Mouse (Mus musculus) spleen, postnatal 14 days (tissue): Measurements from ENCODE around the gene Reg3g.
"Not testable (repeated sequence)": the region's sequence is repeated elsewhere in the genome, so short reads cannot be mapped to it uniquely, and the experiment has no call there.

Source experiments
- DNase-seq, 2 experiments: peaks; one replicate each; pipeline ENCODE4 v3.0.0; 2021 to 2022; ENCODE audit warnings: low spot score in 2 of 2

The Reg3g gene

DNA sequence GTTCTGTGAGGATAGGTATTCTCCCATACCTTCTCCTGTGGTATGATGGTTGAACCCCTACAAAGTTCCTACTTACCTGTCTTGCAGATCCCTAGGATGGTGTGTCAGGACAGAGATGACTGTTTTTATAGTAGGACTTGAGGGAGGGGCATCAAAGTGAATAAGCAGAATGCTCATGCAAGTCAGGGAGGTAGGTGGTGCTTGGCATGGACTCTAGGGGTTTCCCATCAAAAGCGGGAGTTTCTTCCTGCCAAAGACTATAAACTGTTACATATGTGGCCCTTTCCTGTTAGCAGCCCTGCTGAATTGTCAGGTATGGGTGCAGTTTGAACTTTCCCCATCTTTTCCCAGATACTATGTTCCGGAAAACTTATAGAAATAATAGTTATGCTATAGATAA lies at the start of gene Reg3g:
Gene Reg3g, minus strand, starts transcription at position 101 of the 400 bp plus-strand sequence.
- no peak for DNase-seq

DNA sequence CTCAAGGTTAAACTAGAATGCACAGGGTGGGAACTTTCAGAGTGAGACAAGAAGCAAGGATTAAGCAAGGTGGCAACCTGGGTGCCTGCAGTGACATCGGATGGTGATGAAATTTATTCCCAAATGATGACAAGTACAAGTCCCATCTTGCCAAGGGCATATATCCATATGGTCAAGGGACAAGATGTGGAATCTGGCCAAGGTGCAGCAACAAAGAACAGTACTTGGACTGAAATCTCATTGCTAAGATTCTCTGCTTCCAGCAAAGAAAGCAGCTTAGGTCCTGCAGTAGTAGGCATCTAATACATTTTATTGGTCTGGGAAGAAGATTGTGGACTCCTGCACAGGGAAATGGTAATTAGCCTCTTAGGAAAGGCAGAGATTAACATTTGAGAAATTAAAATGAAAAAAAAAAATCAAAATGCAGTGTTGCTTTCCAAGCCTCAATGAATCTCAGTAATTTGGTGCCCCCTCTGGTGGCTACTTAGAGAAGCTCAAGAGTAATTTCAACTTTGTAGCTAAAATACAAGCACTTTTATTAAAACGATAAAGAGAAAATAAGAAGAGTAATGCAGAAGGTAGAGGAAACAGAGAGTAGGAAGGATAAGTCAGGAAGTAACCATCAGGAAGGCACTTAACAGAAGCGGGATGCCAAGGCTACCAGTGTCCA lies 47.2 kb upstream of the Reg3g start:
- DNase-seq = no peak

DNA sequence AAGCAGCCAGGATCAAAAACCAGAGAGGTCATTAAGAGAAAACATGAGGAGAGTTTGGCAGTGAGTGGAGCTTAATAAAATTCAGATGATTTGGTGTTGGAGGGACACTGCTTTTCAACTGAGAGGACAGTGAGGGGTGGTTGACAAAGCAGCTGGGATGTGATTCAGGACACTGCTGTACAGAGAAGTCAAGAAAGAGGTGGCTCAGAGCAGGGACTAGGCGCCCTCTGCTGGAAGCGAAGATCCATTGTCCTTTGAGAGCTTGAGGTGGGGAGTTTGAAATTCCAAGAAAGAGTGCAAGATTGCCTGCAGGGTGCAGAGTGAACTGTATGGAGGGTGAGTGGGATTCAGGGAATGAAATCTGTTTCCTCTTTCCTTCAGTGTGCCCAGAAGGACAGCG lies 44.2 kb upstream of the Reg3g start:
- no peak for DNase-seq

DNA sequence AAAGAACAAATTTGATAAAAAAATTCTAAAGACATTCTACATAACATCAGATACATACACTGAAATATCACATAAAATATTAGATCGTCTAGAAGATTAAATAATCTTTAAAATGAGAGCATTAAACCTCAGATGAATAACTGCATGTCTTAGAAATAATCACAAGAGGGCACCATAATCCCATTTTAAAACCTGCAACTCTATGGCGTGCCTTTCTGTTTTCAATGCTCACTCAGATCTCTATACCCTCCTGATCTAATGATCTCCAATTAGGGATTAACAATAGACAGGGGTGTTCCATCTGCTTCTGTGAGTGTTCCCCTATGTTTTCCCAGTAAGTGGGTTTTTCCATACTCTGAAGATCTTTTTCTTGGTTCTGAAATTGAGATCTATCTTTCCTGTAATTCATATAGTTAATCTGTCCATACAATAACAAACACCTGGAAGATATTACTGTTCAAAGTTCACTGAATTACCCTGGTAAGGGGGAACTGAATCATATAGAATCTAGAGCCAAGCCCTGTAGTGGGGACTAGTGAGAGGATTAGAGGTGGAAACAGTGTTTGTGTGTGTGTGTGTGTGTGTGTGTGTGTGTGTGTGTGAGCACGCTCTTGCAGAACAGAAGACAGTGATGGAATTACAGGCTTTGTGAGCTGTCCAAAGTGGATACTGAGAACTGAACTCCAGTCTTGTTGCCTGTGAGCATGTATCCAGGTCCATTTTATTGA lies 41.7 kb upstream of the Reg3g start:
- DNase-seq = no peak

DNA sequence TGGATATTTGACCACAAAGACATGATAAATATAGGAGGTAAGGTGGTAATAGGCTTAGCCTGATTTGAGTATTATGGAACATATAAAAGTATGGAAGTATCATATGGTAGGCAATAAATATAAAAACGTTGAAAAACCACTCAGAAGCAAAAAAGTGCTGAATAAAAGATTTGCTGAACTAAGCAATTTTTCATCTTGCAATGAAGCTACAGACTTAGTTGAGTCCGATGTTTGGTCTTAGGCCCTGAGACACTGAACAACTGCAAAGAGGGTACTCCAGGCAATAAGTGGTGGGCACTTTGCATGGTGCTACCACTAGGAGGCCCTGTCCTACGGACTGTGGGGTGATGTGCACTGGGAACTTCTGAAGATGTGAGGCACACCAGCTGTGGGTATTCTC lies 37.1 kb upstream of the Reg3g start:
- DNase-seq = no peak

DNA sequence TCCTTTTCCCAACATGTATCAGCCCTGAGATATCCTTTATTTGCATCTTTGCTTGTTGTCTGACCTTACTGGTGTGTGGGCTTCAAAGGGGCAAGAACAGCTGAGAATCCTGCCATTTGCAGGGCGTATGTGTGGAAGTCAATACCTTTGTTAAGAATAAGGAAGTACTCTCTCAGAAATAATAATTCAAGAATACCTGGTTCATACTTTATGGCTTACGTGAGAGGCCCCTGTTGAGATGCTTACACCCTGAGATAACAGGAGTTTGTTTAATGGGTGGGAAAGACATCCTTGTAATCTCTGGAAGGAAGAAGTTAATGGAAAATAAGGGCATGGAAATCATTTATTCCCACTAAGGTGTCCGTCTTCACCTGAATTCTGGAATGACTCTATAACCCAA lies 26.0 kb upstream of the Reg3g start:
- DNase-seq = no peak

DNA sequence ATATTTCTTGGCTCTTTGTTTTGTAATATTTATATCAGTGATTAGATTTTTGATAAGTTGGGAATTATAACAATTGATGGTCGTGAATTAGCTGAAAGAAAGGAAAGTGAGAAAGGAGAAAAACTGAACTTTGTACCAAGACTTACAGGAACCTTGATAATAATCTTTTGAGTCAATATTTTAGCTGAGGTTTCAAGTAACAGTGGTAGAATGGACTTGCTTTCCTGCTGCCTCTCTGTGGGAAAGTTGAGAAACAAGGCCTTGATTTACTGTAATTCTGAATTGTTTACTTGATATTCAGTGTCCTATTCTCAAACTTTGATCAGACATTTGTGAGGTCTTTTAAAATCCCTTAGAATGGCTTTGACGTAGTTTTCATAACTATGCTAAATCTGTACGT lies 615 bp upstream of the Reg3g start:
- no peak for DNase-seq

DNA sequence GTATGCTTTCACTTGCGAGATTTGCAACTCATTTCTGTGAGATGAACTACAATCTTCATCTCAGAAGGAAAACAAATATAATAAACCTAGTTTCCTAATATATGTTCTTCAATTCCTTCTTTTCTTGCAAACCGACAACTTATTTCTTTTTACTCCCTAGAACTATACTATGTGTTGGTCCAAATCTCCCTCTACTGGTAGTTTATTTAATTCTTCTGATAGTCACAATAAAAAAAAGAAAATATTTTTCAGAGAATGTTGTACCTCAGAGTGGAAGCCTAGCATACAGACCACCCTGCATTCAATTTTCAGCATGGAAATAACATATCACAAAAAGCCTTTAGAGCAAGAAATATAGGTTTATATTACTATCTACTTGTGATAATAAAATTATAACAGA lies 5.4 kb downstream of the Reg3g start:
- DNase-seq = no peak

DNA sequence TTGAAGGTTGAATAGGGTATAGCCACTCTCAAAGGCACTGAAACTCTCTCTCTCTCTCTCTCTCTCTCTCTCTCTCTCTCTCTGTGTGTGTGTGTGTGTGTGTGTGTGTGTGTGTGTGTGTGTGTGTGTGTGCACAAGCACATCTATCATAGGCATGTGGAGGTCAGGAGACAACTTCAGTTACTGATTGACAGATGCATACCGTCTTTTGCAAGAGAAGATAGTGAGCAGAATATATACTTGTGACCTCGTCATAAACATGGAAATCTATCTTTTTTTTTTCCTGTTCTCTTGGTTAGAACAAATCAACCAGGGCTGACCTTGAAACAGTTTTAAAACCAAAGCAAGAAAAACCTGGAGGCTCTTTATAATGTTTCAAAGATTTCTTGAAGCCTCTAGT lies 6.3 kb downstream of the Reg3g start:
- no peak for DNase-seq

DNA sequence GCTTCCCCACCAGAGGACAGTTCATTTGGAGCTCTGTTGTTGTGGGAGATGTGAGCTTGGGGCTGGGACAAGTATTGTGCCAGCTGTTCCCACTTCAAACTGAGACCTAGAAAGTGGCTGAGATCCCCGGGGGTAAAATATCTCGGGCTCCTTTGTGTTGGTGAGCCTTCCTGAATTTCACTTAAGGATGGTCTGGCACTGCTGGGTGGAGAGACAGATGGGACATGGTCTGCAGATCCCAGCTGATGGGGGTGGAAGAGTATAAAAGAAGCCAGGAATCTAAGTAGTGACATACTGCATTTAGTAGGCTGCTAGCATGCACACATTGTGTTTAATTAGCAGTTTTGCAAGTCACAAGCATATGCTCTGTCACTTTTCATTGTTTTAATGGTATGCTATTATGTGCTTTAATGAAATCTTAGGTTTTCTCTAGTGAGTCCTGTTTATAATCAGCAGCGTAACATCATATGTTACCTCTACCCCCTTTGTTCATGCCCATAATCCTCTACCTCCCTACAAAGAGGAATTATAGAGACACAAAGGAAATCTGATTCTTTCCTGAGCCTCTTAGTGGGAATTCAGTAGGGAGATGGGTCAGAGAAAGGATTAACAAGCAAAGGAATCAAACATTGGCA lies 8.4 kb downstream of the Reg3g start:
- DNase-seq = no peak

DNA sequence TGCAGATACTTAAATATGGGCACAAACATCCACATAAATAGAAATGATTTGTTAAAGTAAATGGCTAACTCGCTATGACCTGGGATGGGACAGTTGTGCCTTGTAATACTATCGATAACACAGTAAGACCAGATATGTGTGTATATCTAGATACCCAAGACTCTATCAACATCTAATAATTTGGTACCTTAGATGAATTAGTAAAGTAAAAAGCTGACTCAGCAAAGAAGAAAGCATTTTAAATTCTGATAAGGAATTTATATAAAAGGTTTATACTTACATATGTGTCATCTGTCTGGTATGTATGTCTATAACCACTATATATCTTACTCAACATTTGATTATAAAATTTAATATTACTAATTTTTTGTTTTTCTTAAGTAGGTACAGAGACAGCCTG lies 15.9 kb downstream of the Reg3g start:
- DNase-seq = no peak

DNA sequence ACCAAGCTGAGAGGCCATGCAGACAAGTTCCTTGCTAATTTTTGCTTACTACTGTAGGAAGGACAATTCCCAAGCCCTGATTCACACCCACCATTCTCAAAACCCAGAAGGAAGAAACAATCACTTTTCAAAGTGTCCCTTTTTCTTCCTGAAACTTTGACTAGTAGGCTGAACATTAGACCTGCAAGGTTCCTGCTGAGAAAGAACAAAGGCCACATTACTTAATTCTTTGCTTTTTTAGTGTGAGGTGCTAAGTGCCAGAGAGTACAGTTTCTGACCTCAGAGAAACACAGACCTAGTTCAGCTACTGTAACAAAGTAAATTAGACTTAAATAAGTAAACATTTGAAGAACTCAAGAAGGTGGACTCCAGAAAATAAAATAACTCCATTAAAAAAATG lies 20.3 kb downstream of the Reg3g start:
- no peak for DNase-seq

DNA sequence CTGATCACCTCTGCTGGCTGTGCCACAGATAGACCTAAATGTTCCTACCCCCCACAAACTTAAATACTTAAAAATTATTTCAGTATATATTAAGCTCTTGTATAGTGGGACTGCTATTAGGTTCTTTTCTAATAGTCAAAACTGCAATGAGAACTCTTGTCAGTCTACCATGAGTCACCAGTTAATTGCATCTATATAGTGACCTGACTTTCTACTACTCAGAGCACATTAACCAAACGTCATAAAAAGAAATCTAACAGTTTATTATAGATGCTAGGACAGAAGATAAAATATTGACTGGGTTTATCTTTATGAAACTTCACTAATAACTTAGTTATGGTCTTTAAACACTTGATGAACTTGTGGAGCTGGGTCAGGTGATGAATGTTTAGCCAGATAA lies 21.5 kb downstream of the Reg3g start:
- no peak for DNase-seq

DNA sequence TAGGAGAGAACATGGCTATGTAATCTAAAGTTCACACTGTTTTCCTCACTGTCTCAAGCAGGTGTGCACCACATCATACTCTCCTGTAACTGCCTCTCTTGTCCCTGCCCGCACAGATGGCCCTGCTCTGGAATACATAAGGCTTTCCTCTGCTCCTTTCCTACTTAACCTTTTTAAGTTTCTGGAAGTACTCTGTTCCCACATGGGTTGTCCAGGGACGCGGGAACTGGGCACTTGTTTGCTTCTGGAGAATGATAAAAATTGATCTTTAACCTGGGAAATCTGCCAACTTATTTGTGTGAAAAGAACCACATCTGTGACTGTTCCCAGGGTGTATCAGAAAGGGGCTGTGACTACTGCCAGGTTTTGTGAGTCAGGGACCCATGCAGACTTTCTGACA lies 43.2 kb downstream of the Reg3g start:
- DNase-seq = no peak

DNA sequence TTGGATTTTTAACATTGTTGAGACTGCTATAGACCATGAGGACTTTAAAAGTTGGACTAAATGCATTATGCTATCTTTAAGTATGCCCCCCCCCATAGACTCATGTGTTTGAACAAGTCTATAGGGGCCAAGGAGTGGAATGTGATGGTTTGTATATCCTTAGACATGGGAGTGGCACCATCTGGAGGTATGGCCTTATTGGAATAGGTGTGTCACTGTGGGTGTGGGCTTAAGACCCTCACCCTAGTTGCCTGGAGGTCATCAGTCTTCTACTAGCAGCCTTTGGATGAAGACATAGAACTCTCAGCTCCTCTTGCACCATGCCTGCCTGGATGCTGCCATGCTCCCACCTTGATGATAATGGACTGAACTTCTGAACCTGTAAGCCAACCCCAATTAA lies 46.3 kb downstream of the Reg3g start, which contains the start of gene Reg1:
Gene Reg1, plus strand, starts transcription at position 301 of the 400 bp plus-strand sequence.
- not testable (repeated sequence) for DNase-seq
